27 mouse cellular contexts compared by ENCODE assay signal in the genomic region with DNA sequence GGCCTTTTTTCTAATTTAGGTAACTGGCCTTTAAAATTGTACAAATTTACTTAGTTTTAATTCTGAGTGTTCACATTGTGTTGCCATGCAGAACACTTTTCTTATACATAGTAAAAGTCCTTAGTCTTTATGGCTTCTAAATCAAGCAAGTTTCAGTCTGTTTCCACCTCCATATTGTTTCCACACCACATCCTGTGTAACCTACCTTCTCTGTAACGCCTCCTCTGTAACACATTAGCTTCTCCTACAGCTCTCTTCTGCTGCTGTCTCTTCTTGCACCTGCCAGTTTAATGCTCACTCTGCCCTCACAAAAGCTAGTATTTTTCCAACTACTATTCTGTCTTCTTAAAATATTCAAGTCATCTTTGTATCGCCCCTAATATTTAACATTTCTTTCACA. TPM values are rescaled to one million over a fixed set of nuclear protein-coding genes. Genes with fewer than 3 reads are reported as not detected.
DNase-seq lines count a peak whose midpoint lies in the region; ATAC-seq and TF ChIP-seq lines count a peak whose summit lies in the region.
"Had no signal": no experiment of that assay in that cellular context is flagged by ENCODE, and none has a peak within 500 bp of the region (broad histone marks: within the 10 kb centered on the region; RNA-seq: fewer than 3 reads in every experiment).

No protein-coding gene starts in this region.

- no peaks in the 10 kb centered on the region for H3K9me3 ChIP-seq in forebrain, embryonic 13.5 days (replicated peaks)
- H3K9me3 ChIP-seq: embryonic facial prominence, embryonic 13.5 days; forebrain, embryonic 10.5 days; heart, embryonic 10.5 days; heart, embryonic 15.5 days; hindbrain, embryonic 12.5 days; kidney, embryonic 15.5 days; limb, embryonic 13.5 days; lung, embryonic 15.5 days; midbrain, embryonic 10.5 days; midbrain, embryonic 15.5 days had no signal

- ATAC-seq in inflammation-experienced regulatory T-cells, adult 6 months, result peak; percentile 96
- no peak for ATAC-seq in forebrain, embryonic 13.5 days
- ATAC-seq: forebrain, embryonic 16.5 days; midbrain, embryonic 15.5 days had no signal

- H3K4me2 ChIP-seq in forebrain, embryonic 13.5 days, result no peak overlapping the region
- H3K4me2 ChIP-seq: embryonic facial prominence, embryonic 13.5 days; heart, embryonic 15.5 days; hindbrain, embryonic 12.5 days; kidney, embryonic 15.5 days; limb, embryonic 13.5 days; liver, embryonic 11.5 days; lung, embryonic 15.5 days; midbrain, embryonic 15.5 days had no signal

- H3K4me1 ChIP-seq in forebrain, embryonic 13.5 days, result no peaks in the 10 kb centered on the region
- H3K4me1 ChIP-seq: embryonic facial prominence, embryonic 13.5 days; forebrain, embryonic 10.5 days; heart, embryonic 10.5 days; hindbrain, embryonic 12.5 days; kidney, embryonic 15.5 days; limb, embryonic 13.5 days; lung, embryonic 15.5 days; midbrain, embryonic 10.5 days; midbrain, embryonic 15.5 days had no signal

- DNase-seq in left cerebral cortex, adult 11 months (ENCODE audit: low spot score), result peak; percentile 9
- DNase-seq in left cerebral cortex, adult 2 months (ENCODE audit: extremely low spot score in 1 of 2, low spot score in 2 of 2), result no peak
- DNase-seq in thymus, postnatal 14 days, result peak; percentile 34
- DNase-seq in thymus, postnatal 4 days, result no peak
- DNase-seq in retina, embryonic 14.5 days (ENCODE audit: low spot score), result no peak
- DNase-seq in heart, postnatal 14 days, result no peak
- DNase-seq: adrenal gland, postnatal 10 days; cerebellum, adult 11 months; cerebellum, adult 9-11 months; gastrocnemius, postnatal 14 days; heart, postnatal 36 days; kidney, adult 11 months; kidney, postnatal 25 days had no signal

- no peak overlapping the region for H3K9ac ChIP-seq in forebrain, embryonic 13.5 days
- H3K9ac ChIP-seq: embryonic facial prominence, embryonic 13.5 days; heart, embryonic 15.5 days; hindbrain, embryonic 12.5 days; kidney, embryonic 15.5 days; limb, embryonic 13.5 days; lung, embryonic 15.5 days; midbrain, embryonic 15.5 days had no signal

- H3K4me3 ChIP-seq in left cerebral cortex, adult 2 months, result no peak overlapping the region
- H3K4me3 ChIP-seq in forebrain, embryonic 13.5 days, result no peak overlapping the region
- H3K4me3 ChIP-seq: embryonic facial prominence, embryonic 13.5 days; forebrain, embryonic 10.5 days; heart, embryonic 10.5 days; heart, embryonic 15.5 days; hindbrain, embryonic 12.5 days; kidney, embryonic 15.5 days; limb, embryonic 13.5 days; lung, embryonic 15.5 days; midbrain, embryonic 10.5 days; midbrain, embryonic 15.5 days had no signal

- H3K27ac ChIP-seq in left cerebral cortex, adult 2 months, result no peak overlapping the region
- H3K27ac ChIP-seq in forebrain, embryonic 13.5 days, result no peak overlapping the region
- H3K27ac ChIP-seq: embryonic facial prominence, embryonic 13.5 days; forebrain, embryonic 10.5 days; heart, embryonic 10.5 days; heart, embryonic 15.5 days; hindbrain, embryonic 12.5 days; kidney, embryonic 15.5 days; limb, embryonic 13.5 days; lung, embryonic 15.5 days; midbrain, embryonic 10.5 days; midbrain, embryonic 15.5 days had no signal

- peaks cover 27% of the 10 kb centered on the region for H3K36me3 ChIP-seq in forebrain, embryonic 13.5 days (ENCODE audit: poor library complexity, severe bottlenecking)

- 96% methylated on average over 2 of the region's 2 CpGs for WGBS in forebrain, embryonic 13.5 days

- intact Hi-C loops in left cerebral cortex, adult 2 months (cut with DNase I), result loop anchor here (5.0 kb wide), 1 partner anchor 121 kb away; no protein-coding TSS in a partner anchor
- intact Hi-C loops in heart, postnatal 14 days (cut with DNase I), result no loop called here

- no peak for TF ChIP-seq CTCF in left cerebral cortex, adult 2 months (IDR thresholded peaks at IDR 0.05)

- no peaks in the 10 kb centered on the region for H3K27me3 ChIP-seq in forebrain, embryonic 13.5 days
- H3K27me3 ChIP-seq: embryonic facial prominence, embryonic 13.5 days; heart, embryonic 15.5 days; hindbrain, embryonic 12.5 days; kidney, embryonic 15.5 days; limb, embryonic 13.5 days; lung, embryonic 15.5 days; midbrain, embryonic 15.5 days had no signal

RNA-seq across cellular contexts. Expression of a gene that starts 54.8 kb away (rescaled TPM):
- total RNA-seq in left cerebral cortex, adult 2 months (2021), result 100 to 1,000 TPM; 118 to 130 TPM
- 10 to 100 TPM; 19.6 to 23.7 (median 23.0) TPM for polyA plus RNA-seq in inflammation-experienced regulatory T-cells, adult 6 months (2017; shearing (Covaris generic))
- 10 to 100 TPM; 84.7 to 91.1 TPM for total RNA-seq in heart, postnatal 14 days (2021)
- 18.0 and 19.0 TPM in 2 replicates for polyA plus RNA-seq in forebrain, embryonic 13.5 days (2015; fragmentation: Nextera tagmentation; extraction: Ambion mirVana)

Comparison
In these comparisons a context has a peak if more than half of its experiments do, and no peak if none do; other contexts are left out.
1. DNase-seq: peak in left cerebral cortex, adult 11 months (single experiment) and thymus, postnatal 14 days (single experiment); none in left cerebral cortex, adult 2 months (0 of 2), thymus, postnatal 4 days (single experiment), retina, embryonic 14.5 days (single experiment) and heart, postnatal 14 days (0 of 2).